Mouse (Mus musculus) G1E-ER4 (cell line): ENCODE measurements around the gene Zfp977. TPM values are rescaled to one million over a fixed set of nuclear protein-coding genes. Genes with fewer than 3 reads are reported as not detected.
"Not testable (repeated sequence)": the region's sequence is repeated elsewhere in the genome, so short reads cannot be mapped to it uniquely, and the experiment has no call there.

ENCODE experiments used
- GATA1 ChIP-seq: IDR thresholded peaks from one replicate; pipeline ENCODE4 v1.8.0; 2012; ENCODE audit warnings: low read length, inconsistent platforms
- polyA plus RNA-seq: library from polyadenylated mRNA; stranded (reverse); fragments of >175 nt; gene quantifications from 2 replicates; pipeline ENCODE4 v1.2.3, GENCODE M21; 2012

The Zfp977 gene
- not detected in 2 replicates for polyA plus RNA-seq

DNA sequence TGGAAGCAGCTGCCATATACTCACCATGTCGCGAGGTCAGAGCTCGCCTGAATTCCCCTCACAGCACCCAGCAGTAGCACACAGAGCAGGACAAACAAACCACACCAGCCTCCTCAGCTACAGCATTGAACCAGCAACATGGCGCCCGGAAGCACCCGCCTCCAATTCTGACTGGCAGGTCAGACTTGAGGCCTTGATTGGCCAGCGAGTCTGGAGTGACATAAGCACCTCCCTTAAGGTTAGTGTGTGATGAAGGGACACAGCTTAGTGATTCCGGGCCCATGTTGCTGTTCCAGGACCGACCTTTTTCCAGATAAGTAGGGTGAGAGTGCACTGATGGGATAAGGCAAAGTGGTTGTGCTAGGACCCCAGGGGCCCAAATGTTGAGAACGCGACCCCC, at the start of gene Zfp977:
Gene Zfp977, minus strand, starts transcription at position 135 of the 400 bp plus-strand sequence.
- not testable (repeated sequence) for TF ChIP-seq GATA1

DNA sequence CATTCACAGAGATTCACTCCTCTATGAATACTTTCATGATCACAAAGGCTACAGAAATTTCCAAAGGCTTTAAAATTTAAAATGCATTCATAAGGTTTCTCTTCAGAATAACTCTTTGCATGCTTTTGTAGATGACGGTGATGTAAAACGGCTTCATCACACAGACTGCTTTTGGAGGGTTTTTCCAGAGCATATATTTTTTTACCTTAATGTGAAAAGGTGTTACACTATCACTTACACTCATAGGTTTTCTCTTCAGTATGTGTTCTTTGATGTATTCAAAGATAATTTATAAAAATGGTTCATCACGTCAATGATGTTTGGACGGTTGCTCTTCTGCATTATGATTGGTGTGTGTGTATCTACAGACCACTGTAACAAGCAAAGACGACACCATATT, 13.9 kb downstream of the Zfp977 start, which contains the start of gene Gm21028:
Gene Gm21028, minus strand, starts transcription at position 101 of the 400 bp plus-strand sequence.
- TF ChIP-seq GATA1 = no peak

DNA sequence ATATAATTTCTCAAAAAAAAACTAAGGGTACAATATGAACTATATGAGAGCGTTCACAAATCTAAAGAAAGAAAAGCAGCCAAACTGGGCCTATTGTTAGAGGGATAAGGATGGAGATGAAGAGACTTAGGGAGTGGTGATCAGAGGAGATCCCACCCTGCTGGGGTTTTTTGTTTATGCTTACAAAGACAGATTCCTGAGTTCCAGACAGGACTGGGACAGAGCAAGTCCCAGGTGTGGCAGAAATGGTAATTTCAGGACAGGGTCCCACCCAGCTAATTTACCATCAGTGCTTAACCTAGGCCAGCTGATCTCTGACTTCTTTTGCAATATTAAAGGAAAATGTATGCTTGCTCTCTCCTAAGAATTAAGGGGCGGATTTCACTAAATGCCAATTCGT, 40.6 kb downstream of the Zfp977 start:
- TF ChIP-seq GATA1 = no peak

Other genes with a start within 250 kb of the Zfp977 start
- gene 4933421I07Rik, start 144.4 kb downstream of the Zfp977 start, polyA plus RNA-seq = not detected in 2 replicates
- 1.6 and 1.9 TPM in 2 replicates for gene Zfp141, start 86.8 kb downstream of the Zfp977 start, polyA plus RNA-seq
- not detected in 2 replicates for gene Gm21028, start 14.0 kb downstream of the Zfp977 start, polyA plus RNA-seq
- gene Zfp976, start 50.0 kb upstream of the Zfp977 start, polyA plus RNA-seq = 0.05 and 0.08 TPM in 2 replicates
- 0.12 and 0.24 TPM in 2 replicates for gene Zfp975, start 100.2 kb upstream of the Zfp977 start, polyA plus RNA-seq
- gene Gm17067, start 134.5 kb upstream of the Zfp977 start, polyA plus RNA-seq = not detected in 2 replicates
- not detected in 2 replicates for gene Vmn2r62, start 201.0 kb upstream of the Zfp977 start, polyA plus RNA-seq